Mouse (Mus musculus) frontal cortex, postnatal 14 days (tissue): ENCODE measurements around the gene Rars.
"Not testable (repeated sequence)": the region's sequence is repeated elsewhere in the genome, so short reads cannot be mapped to it uniquely, and the experiment has no call there.

Experiments
- DNase-seq, 2 experiments: peaks; one replicate each; pipeline ENCODE4 v3.0.0; 2022; ENCODE audit warnings: low spot score in 2 of 2

Gene Rars

DNA sequence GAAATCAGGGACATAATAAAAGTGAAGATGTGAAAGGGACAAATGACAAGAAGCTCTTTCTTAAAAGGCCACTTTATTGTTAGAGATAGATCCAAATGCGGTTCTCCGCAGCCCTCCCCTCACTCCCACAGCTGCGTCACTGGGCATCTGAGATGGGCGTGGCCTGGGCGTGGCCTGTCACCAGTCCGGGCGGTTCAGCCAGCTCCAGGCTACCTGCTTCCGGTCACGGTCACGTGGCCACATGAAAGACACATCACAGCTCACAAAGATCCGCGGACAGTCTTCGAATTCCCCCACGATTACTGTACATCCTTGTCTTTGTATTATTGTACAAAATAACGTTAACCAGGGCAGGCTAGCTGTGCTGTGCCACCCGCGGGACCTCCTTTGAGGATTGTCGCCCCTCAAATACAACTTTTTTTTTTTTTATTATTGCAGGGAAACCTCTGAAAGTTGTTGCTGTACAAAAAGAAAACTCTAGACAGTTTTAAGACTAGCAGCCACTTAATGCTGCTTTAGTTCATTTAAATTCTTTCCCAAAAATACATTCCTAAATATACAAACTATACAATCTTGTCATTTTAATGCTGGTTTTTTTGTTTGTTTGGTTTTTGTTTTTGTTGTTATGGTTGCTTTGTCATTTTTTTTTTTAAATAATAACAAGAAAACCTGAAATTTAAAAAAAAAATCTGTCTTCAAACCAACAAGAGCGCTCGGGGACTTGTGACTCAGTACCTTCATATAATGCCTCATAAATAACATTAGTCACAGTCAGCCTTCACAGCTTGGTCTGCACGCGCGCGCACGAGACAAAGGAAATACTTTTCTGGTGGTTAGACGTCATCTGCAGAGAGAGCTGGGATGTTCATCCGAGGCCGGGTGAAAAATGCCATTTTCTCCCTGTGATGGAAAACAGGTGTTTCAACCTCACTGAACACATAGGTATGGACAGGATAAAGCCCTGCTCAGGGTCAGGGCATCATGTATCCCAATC is 4.3 kb upstream of the Rars start:
- DNase-seq, result peak; percentile 50 to 57

DNA sequence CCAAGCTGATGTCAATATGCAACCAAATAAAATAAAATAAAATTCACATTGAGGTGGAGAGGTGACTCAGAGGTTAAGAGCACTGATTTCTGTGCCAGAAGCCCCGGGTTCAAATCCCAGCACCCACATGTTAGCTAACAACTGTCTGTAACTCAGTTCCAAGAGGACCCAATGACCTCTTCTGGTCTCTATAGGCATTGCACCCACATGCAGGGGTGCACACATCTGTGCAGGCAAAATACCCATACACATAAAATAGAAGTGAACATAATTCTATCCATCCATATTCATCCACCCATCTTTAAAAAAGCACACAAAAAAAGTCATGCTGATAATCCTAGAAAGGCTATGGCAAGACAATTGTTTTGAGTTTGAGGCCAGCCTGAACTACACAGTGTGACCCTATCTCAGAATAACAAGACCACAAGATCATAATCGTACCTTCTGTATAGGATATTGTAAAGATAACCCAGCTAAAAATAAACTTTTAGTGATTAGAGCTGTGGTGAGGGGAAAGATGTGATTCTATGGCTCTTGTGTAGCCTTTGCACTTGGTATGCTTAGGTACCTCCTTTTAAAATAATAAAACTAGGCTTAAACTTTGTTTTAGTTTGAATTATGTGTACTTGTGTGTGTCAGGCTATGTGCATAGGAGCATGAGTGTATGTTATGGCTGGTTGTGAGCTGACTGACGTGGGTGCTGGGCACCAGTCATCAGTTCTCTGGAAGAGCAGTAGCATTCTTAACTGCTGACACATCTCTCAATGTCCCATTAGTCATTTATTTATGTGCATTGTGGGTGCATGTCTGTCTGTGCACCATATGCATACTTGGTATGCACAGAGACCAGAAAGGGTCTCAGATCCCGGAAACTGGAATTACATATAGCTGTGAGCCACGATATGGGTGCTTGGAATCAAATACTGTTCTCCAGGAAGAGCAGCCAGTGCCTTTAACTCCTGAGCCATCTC is 3.1 kb upstream of the Rars start:
- no peak for DNase-seq

DNA sequence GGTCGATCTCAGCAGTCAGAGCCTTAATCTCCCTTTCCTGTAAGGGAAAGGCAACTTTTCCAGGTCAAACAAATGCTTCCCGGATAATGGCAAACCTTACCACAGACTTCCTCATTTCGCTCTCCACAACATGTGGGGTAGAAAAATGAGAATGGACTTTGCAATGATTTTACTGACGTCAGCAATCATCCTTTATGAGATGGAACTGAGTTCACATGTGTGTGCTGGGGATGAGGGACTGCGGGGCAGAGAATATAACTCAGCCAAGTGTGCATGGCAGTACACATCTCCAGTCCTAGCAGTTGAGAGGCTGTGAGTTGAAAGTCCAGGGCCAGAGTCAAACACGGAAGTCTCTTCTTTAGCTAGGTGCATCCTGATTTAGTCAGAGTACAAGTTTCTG is 1.0 kb downstream of the Rars start:
- DNase-seq, result no peak

DNA sequence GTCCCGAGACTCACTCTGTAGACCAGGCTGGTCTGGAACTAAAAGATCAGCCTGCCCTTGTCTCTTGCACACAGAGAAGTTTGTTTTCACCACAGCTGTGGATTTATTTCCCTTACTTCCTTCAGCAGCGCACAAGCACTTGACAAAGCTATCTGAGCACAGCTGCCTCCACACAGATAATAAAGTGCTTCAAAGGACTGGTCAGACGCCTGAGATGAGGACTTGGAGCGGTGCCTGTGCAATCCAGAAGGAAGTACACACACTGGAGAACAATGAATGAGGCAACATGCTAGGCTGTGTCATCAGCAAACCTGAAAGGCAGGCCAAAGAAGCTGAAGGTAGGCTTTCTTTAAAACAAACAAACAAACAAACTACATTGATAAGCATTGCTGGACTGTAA is 2.2 kb downstream of the Rars start:
- no peak for DNase-seq

DNA sequence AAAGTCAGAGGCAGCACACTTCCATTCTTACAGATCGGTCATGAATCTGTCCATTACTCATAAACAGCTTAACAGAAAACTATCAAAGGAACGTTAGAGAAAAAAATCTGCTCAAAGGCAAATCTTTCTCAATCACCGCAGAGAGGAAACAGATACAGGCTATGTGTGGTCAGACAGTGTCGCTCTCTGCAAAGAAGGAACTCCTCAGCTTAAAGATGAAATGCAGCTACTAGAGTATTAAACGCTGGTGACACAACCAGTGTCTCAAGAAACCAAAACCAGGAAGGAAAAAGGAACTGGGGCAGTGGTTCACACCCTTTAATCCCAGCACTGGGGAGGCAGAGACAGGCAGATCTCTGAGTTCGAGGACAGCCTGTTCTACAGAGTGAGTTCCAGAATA is 6.6 kb downstream of the Rars start:
- DNase-seq, result no peak

DNA sequence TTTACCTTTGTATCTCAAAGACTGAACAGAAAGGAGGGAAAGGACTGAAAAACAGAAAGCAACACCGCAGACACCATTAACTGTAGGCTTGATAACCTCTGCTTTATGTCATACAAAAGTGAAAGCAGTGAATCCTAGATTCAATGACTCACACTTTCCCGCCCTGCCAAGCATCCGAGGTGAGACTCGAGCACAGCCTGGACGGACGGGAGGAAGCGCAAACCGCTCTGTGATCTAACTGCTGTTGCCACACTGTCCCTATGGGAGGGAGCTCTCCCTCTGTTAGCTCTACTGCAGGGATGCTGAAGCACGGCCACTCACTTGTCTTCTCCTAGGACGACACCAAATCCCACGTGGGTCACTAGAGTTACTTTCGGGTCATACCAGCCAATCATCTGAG is 18.0 kb downstream of the Rars start:
- no peak for DNase-seq

DNA sequence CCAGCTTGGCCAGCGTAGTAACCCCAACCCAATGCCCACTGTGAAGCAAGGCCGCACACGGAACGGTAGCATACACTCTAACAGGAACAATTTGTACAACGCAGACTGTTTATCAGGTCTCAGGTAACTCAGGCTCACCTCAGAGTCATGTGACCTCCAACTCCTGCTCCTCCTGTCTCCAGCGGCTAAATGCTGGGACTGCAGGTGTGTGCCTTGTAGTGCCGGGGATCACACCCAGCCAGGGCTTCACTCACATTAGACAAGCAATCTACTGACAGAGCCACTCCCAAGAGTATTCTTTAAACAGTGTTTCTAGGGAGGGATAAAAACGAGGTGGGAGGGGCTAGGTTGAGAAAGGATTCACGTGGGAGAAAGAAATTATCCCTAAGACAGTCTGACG is 22.8 kb downstream of the Rars start:
- DNase-seq, result no peak

DNA sequence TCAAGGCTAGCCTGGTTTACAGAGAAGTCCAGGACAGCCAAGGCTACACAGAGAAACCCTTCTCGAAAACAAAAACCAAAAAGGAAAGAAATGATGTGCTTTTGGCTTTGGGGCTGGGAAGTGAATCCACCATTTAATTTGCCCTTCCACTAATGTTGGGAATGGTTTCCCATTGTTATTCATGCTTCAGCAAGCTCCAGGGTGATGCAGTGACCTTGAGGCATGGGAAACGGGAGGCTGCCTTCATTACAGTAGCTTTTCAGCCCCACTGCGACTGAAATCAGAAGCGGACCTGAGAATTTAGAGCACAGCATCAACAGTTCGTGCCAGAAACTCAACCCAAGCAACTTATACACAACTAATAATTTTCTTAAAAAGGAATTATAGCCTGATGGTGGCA is 33.0 kb downstream of the Rars start:
- DNase-seq, result no peak

DNA sequence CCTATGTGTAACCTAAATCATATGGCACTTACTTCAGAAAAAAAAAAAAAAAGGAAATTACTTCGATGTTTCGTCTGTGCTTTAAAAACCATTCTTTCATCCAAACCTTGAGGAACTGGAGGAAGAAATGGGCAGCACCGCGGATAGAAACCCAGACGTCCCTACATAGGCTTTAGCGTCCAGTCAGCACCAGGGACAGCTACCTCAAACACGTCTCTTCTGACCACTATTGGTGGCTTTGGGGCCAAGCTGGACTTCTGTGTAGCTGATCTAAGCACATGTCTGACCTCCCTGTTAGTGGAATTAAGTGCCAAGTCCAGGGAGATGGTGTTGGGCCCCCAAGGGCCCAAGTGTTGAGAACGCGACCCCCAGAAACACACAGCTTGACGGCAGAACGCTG is 35.4 kb downstream of the Rars start, which contains the start of gene Fbll1:
Fbll1 (minus strand) TSS at position 11 of the 400 bp plus-strand sequence.
- peak in 1 of 2 experiments; percentile 19 for DNase-seq

DNA sequence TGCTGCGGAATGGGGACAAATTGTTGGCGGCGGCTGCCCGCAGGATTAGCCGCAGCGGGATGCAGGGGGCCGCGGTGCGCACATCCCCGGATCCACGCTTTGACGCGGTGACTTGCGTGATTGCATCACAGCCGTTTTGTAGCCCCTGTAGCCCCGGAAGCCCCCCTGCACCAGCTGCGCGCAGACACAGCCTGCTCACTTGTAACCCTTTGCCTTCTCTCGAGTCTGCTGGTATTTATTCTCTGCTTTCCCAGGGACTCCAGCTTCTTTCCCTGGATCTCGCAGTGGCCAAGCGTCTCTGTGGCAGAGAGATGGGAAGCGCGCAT is 35.8 kb downstream of the Rars start:
- peak; percentile 75 to 76 for DNase-seq

DNA sequence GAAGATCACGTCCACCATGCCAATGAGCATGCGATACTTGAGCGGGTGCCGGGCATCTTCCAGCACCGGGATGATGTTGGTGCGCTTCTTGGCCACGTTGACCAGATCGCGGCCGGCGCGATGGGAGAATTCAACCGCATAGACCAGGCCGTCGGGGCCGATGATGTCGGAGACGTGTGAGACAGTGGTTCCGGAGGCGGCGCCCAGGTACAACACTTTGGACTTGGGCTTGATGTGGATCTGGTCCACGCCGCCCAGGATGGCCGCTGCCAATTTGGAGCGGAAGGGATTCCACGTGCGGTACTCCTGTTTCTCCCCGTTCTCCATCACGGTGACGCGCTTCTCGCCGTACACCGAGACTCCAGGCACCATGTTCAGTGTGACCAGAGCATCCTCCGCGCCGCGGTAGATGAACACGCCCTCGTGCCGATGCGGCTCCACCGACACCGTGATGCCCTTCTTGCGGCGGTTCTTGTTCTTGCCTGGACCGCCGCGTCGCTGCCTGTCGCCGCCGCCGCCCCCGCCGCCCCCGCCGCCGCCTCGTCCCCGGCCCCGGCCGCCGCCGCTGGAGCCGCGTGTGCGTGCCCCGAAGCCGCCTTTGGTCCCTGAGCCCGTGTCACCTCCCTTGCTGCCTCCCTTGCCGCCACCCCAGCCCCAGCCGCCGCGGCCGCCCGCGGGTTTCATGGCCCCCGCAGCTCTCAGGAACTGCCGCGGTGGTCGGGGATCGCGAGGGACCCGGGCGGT is 36.4 kb downstream of the Rars start:
- DNase-seq, result peak; percentile 22 to 41

DNA sequence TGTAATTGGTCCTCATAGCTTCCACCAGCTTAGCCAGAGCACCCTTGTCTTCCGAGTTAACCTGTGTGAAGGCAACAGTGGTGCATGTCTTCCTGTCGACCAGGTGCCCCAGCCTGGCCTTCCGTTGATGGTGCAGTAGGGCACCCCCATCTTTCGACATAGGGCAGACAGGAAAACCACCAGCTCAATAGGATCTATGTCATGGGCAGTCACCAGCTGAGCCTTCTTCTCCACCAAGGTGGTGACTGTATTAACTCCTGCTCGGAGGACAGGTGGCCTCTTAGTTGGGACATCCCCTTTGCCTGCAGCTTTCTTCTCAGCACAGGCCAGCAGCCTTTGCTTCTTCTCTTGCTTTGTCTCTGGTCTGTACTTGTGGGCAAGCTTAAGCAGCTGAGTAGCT is 41.5 kb downstream of the Rars start:
- DNase-seq, result not testable (repeated sequence)

DNA sequence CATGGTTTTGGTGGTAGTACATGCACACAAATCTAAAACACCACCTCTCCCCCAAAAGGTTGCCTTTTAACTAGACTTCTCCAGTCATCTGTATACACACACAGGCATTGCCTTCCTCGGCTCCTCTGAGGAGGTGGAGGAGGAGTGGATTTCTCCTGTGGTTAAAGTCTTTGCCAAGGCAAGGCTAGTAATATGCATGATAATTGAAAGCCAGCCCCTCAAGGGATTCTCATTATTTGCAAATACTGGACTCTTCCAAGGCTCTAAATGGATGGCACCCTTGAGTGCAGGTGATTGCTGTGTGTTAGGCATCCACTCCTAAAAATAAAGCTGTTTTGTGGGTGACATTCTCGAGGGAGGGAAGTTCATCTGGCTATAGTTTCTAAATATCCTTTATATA is 45.9 kb downstream of the Rars start:
- DNase-seq, result no peak

DNA sequence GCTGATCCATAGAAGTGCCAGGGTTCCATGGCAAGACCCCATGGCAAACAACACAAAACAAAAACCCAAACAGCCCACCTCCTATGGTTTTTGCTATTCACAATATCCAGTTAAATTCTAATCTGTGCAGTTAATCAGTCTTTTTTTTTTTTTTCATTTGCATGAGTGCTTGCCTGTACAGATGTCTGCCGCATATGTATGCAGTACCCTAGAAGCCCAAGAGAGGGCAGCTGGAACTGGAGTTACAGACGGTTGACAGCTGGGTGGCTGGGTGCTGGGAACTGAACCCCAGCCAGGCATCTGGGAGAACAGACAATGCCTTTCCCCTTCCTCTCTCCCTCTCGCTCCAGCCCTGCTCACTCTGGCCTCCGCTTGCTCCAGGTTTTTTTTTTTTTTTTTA is 49.8 kb downstream of the Rars start:
- DNase-seq, result no peak

DNA sequence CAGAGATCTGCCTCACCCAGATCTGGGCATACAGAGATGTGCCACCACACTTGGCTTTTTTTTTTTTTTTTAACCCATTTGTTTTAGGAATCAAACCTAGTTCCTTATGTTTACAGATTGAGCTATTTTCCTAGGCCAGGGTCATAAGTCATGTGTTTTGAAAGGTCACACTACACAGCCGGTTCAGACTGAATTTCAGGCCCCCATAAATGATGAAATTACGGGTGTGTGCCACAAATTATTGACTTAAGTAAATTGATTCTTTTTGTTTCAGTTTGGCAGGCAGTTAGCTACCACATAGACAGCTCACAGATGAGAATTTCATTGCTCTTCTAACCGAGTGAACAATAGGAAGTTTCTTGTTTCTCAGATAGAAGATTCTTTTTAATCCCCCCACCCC is 50.3 kb downstream of the Rars start:
- no peak for DNase-seq

DNA sequence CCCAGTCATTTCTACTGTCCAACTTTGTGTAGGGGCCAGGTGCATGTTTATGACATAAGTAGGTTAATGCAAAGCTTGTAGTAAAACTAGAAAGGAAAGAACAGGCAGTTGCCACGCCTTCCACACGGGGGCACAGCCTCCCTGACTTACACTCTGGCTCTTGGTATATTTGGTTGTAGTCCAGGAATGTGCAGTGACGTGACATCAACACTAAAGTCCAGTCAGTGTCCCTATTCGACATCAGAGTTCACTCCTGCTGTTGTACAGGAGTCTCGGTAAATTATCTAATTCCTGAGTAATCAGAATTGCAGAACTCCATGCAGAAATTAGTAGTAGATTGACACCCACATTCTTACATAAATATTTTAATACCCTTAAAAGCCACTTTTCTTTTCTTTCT is 51.3 kb downstream of the Rars start:
- no peak for DNase-seq

DNA sequence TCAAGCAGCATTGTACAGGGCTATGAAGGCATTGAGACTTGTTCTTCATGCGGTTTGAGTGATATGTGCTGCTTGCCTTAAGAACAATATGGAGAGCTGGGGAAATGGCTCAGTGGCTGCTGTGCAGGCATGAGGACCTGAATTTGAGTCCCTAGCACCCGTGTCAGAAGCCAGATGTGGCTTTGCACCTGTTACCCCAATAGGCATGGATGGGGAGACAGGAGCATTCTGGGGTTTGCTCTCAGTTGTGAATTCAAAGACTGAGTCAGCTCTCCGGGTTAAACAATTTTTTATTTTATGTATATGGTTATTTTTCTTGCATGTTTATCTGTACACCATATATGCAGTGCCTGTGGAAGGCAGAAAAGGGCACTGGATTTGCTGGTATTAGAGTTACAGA is 51.9 kb downstream of the Rars start:
- no peak for DNase-seq

DNA sequence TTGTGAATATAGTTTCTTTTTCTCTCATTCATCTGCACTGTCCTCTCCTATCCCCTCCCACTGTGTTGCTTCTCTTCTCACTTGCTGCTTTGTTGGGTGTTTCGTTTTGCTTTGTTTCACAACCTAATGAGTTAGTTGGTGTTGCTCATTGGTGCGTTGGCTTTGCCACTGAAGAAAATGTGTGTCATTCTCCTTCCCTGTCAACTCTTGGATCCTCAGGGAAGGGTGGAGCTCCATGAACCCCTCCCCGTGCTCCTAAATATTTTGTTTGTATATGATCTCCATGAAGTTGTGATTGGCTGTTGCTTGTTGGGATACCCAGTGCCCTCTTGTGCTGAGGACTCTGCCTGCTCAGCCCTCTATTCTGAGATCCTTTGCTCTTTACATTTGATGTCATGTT is 54.0 kb downstream of the Rars start:
- DNase-seq, result no peak

DNA sequence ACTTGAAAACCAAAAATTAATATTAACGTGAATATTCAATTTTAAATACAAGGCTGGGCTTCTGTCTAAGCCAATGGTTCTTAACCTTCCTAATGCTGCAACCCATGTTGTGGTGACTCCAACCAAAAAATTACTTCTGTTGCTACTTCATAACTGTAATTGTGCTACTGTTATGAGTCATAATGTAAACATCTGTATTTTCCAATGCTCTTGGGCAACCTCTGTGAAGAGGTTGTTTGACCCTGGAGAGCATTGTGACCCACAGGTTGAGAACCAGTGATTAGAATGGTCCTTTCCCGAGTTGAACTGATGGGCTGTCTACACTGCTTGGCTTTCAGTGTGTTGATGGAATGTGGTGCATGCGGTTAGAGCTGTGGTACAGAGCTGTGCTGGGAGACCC is 57.9 kb downstream of the Rars start:
- DNase-seq, result no peak

DNA sequence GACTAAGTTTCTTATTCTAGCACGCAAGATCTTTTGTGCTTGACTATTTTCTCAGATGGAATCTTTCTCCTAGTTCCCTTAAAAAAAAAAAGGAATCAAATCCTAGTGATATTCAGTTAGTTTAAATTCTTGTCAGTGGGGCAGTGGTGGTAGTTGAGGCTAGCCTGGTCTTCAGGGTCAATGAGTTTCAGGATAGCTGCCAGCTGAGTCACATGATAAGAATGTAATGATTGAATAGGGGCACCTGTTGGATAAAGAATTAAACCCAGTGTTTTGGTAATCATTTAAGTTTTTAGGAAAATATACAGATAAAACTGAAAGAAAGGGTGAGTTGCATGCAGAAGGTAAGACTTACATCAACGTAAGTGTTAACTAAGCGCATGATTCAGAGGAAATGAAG is 58.7 kb downstream of the Rars start:
- DNase-seq, result no peak

DNA sequence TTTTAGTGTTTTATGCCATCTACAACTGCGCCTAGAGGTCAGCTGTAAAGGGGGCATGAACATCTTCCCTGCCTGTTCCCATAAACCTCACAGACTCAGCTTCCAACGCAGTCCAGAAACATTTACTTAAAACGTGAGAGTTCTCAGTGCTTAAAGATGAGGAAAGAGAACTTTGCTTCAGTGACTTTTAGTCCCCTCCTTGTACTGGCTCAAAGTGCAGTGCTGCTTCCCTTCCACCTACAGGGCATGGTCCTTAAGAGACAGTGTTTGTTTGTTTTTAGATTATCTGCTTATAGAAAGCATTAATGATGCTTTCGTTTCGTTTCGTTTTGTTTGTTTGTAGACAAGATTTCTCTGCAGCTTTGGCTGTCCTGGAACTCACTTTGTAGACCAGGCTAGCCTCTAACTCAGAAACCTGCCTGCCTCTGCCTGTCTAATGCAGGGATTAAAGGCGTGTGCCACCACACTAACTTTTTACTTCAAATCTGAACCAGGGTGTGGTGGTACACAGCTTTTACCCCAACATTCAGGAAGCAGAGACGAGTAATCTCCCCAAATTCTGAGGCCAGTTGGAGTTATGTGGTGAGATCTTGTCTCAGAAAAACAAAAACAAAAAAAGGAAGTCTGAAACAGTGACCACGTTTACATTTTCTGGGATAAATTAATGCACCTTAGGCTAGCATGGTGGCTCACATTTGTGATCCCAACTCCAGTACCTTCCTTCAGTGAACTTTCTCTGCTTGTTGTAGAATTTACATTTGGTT is 63.4 kb downstream of the Rars start:
- no peak for DNase-seq
